Mouse (Mus musculus): Measurements from ENCODE around the gene Parp16. TPM values are rescaled to one million over a fixed set of nuclear protein-coding genes. Genes with fewer than 3 reads are reported as not detected.

Parp16 gene
- polyA plus RNA-seq, 1 experiment from 2014 or later, result 5.0 TPM

DNA sequence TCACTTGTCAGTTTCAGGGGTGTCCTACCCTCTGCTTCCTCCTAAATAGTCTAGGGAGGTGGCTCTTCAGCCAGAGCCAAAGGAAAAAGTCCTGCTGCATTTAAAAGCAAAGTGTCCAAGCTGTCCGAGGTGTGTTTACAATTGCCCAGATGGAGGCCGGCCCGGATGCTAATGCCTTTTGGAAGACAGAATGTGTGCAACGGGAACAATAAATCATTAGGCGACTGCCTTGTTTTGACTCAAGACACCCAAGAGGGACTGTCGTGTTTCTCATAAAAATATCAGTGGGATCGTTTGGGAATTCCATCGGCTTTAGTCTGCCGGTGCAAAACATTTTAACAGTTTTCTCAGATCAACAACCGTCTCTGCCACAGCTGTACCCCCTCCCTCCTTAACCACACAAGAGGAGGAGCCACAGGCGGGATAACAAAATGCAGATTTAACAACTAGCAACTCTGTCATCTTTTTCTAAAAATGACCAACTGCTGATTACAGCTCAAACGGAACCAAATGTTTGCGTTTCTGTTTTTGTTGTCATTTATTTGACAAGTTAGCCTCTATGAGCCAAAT is 43.1 kb downstream of the Parp16 start:
- Histone ChIP-seq H3K9me3 (replicated peaks; ENCODE audit: control insufficient read depth, low read length) (no peaks in the 10 kb centered on the region), H3K4me1 (ENCODE audit: control insufficient read depth, insufficient read depth, low read length) (peaks cover 2% of the 10 kb centered on the region; the same call in 1 of the 2 replicates), H3K4me2 (no peak overlapping the region), H3K27ac (ENCODE audit: low read depth, low read length) (no peak overlapping the region), H3K36me3 (ENCODE audit: control insufficient read depth, insufficient read depth, low read length) (no peaks in the 10 kb centered on the region; the same call in 1 of the 2 replicates), H3K4me3 (ENCODE audit: low read depth, low read length) (no peak overlapping the region), H3K9ac (ENCODE audit: low read depth, low read length) (no peak overlapping the region), H3K27me3 (ENCODE audit: control insufficient read depth, insufficient read depth, low read length) (no peaks in the 10 kb centered on the region)
- ATAC-seq (replicated peaks; ENCODE audit: insufficient number of reproducible peaks, low FRiP score, low TSS enrichment), result no peak
- 67% methylated on average over 13 of the region's 13 CpGs for WGBS (ENCODE audit: insufficient replicate concordance)

GRCm38 (mm10) chr9:65239176-65239575 is 44.0 kb downstream of the Parp16 start:
- peaks cover 2% of the 10 kb centered on the region; the same call in 1 of the 2 replicates for H3K4me1 ChIP-seq (ENCODE audit: control insufficient read depth, insufficient read depth, low read length)
- no peak overlapping the region for H3K4me3 ChIP-seq (ENCODE audit: low read depth, low read length)
- H3K27me3 ChIP-seq (ENCODE audit: control insufficient read depth, insufficient read depth, low read length), result no peaks in the 10 kb centered on the region
- no peaks in the 10 kb centered on the region; the same call in 1 of the 2 replicates for H3K36me3 ChIP-seq (ENCODE audit: control insufficient read depth, insufficient read depth, low read length)
- WGBS (ENCODE audit: insufficient replicate concordance), result 85% methylated on average over 4 of the region's 4 CpGs
- H3K27ac ChIP-seq (ENCODE audit: low read depth, low read length), result no peak overlapping the region
- H3K9me3 ChIP-seq (replicated peaks; ENCODE audit: control insufficient read depth, low read length), result no peaks in the 10 kb centered on the region
- no peak overlapping the region for H3K9ac ChIP-seq (ENCODE audit: low read depth, low read length)
- ATAC-seq (replicated peaks; ENCODE audit: insufficient number of reproducible peaks, low FRiP score, low TSS enrichment), result no peak
- H3K4me2 ChIP-seq, result no peak overlapping the region

GRCm38 (mm10) chr9:65239731-65240130 is 44.6 kb downstream of the Parp16 start:
- Histone ChIP-seq H3K36me3 (ENCODE audit: control insufficient read depth, insufficient read depth, low read length) (no peaks in the 10 kb centered on the region; the same call in 1 of the 2 replicates), H3K9me3 (replicated peaks; ENCODE audit: control insufficient read depth, low read length) (no peaks in the 10 kb centered on the region), H3K4me1 (ENCODE audit: control insufficient read depth, insufficient read depth, low read length) (peaks cover 2% of the 10 kb centered on the region; the same call in 1 of the 2 replicates), H3K4me2 (no peak overlapping the region), H3K9ac (ENCODE audit: low read depth, low read length) (no peak overlapping the region), H3K27ac (ENCODE audit: low read depth, low read length) (no peak overlapping the region), H3K4me3 (ENCODE audit: low read depth, low read length) (no peak overlapping the region), H3K27me3 (ENCODE audit: control insufficient read depth, insufficient read depth, low read length) (no peaks in the 10 kb centered on the region)
- ATAC-seq (replicated peaks; ENCODE audit: insufficient number of reproducible peaks, low FRiP score, low TSS enrichment), result no peak
- 86% methylated on average over 5 of the region's 5 CpGs for WGBS (ENCODE audit: insufficient replicate concordance)

GRCm38 (mm10) chr9:65240587-65240986 is 45.4 kb downstream of the Parp16 start:
- H3K27me3 ChIP-seq (ENCODE audit: control insufficient read depth, insufficient read depth, low read length), result no peaks in the 10 kb centered on the region
- H3K9ac ChIP-seq (ENCODE audit: low read depth, low read length), result no peak overlapping the region
- H3K4me3 ChIP-seq (ENCODE audit: low read depth, low read length), result no peak overlapping the region
- no peaks in the 10 kb centered on the region for H3K36me3 ChIP-seq (ENCODE audit: control insufficient read depth, insufficient read depth, low read length)
- H3K4me2 ChIP-seq, result no peak overlapping the region
- no peaks in the 10 kb centered on the region for H3K9me3 ChIP-seq (replicated peaks; ENCODE audit: control insufficient read depth, low read length)
- no peak overlapping the region for H3K27ac ChIP-seq (ENCODE audit: low read depth, low read length)
- ATAC-seq (replicated peaks; ENCODE audit: insufficient number of reproducible peaks, low FRiP score, low TSS enrichment), result no peak
- peaks cover 2% of the 10 kb centered on the region; the same call in 1 of the 2 replicates for H3K4me1 ChIP-seq (ENCODE audit: control insufficient read depth, insufficient read depth, low read length)
- WGBS (ENCODE audit: insufficient replicate concordance), result 90% methylated on average over 3 of the region's 3 CpGs

DNA sequence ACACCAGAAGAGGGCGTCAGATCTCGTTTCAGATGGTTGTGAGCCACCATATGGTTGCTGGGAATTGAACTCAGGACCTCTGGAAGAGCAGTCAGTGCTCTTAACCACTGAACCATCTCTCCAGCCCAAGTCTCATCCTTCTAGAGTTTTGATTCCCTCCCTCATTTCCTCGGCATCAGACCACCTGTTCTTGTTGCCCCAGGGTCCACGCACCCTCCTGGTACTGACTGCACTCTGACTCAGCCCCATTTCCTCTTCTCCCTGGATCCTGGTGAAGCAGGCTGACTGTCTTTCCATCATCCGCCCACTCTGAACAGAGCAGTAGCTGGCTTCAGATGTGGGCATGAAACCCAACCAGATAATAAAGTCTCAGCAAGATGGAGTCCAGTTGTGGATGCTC is 46.8 kb downstream of the Parp16 start:
- H3K4me2 ChIP-seq, result no peak overlapping the region
- H3K4me1 ChIP-seq (ENCODE audit: control insufficient read depth, insufficient read depth, low read length), result peaks cover 2% of the 10 kb centered on the region; the same call in 1 of the 2 replicates
- no peaks in the 10 kb centered on the region for H3K9me3 ChIP-seq (replicated peaks; ENCODE audit: control insufficient read depth, low read length)
- no peaks in the 10 kb centered on the region for H3K27me3 ChIP-seq (ENCODE audit: control insufficient read depth, insufficient read depth, low read length)
- H3K9ac ChIP-seq (ENCODE audit: low read depth, low read length), result no peak overlapping the region
- no peak overlapping the region for H3K4me3 ChIP-seq (ENCODE audit: low read depth, low read length)
- 73% methylated on average over 5 of the region's 5 CpGs for WGBS (ENCODE audit: insufficient replicate concordance)
- H3K36me3 ChIP-seq (ENCODE audit: control insufficient read depth, insufficient read depth, low read length), result no peaks in the 10 kb centered on the region
- ATAC-seq (replicated peaks; ENCODE audit: insufficient number of reproducible peaks, low FRiP score, low TSS enrichment), result no peak
- H3K27ac ChIP-seq (ENCODE audit: low read depth, low read length), result no peak overlapping the region

- Histone ChIP-seq H3K4me1 (ENCODE audit: control insufficient read depth, insufficient read depth, low read length) (peaks cover 2% of the 10 kb centered on the region; the same call in 1 of the 2 replicates), H3K4me2 (no peak overlapping the region), H3K27me3 (ENCODE audit: control insufficient read depth, insufficient read depth, low read length) (no peaks in the 10 kb centered on the region), H3K9me3 (replicated peaks; ENCODE audit: control insufficient read depth, low read length) (no peaks in the 10 kb centered on the region), H3K4me3 (ENCODE audit: low read depth, low read length) (no peak overlapping the region), H3K27ac (ENCODE audit: low read depth, low read length) (no peak overlapping the region), H3K9ac (ENCODE audit: low read depth, low read length) (peak overlapping the region; percentile 13; the same call in 1 of the 2 replicates), H3K36me3 (ENCODE audit: control insufficient read depth, insufficient read depth, low read length) (no peaks in the 10 kb centered on the region)
- no peak for ATAC-seq (replicated peaks; ENCODE audit: insufficient number of reproducible peaks, low FRiP score, low TSS enrichment)
- 57% methylated on average over 4 of the region's 4 CpGs for WGBS (ENCODE audit: insufficient replicate concordance)
Measured at GRCm38 (mm10) chr9:65243249-65243648, 48.1 kb downstream of the Parp16 start.

- no peak overlapping the region for H3K4me3 ChIP-seq (ENCODE audit: low read depth, low read length)
- no peaks in the 10 kb centered on the region for H3K36me3 ChIP-seq (ENCODE audit: control insufficient read depth, insufficient read depth, low read length)
- H3K27me3 ChIP-seq (ENCODE audit: control insufficient read depth, insufficient read depth, low read length), result no peaks in the 10 kb centered on the region
- no peak overlapping the region for H3K9ac ChIP-seq (ENCODE audit: low read depth, low read length)
- no peak overlapping the region for H3K4me2 ChIP-seq
- no peak overlapping the region for H3K27ac ChIP-seq (ENCODE audit: low read depth, low read length)
- 36% methylated on average over 9 of the region's 9 CpGs for WGBS (ENCODE audit: insufficient replicate concordance)
- peaks cover 2% of the 10 kb centered on the region; the same call in 1 of the 2 replicates for H3K4me1 ChIP-seq (ENCODE audit: control insufficient read depth, insufficient read depth, low read length)
- ATAC-seq (replicated peaks; ENCODE audit: insufficient number of reproducible peaks, low FRiP score, low TSS enrichment), result no peak
- no peaks in the 10 kb centered on the region for H3K9me3 ChIP-seq (replicated peaks; ENCODE audit: control insufficient read depth, low read length)
Measured at GRCm38 (mm10) chr9:65244036-65244806, 49.1 kb downstream of the Parp16 start.

DNA sequence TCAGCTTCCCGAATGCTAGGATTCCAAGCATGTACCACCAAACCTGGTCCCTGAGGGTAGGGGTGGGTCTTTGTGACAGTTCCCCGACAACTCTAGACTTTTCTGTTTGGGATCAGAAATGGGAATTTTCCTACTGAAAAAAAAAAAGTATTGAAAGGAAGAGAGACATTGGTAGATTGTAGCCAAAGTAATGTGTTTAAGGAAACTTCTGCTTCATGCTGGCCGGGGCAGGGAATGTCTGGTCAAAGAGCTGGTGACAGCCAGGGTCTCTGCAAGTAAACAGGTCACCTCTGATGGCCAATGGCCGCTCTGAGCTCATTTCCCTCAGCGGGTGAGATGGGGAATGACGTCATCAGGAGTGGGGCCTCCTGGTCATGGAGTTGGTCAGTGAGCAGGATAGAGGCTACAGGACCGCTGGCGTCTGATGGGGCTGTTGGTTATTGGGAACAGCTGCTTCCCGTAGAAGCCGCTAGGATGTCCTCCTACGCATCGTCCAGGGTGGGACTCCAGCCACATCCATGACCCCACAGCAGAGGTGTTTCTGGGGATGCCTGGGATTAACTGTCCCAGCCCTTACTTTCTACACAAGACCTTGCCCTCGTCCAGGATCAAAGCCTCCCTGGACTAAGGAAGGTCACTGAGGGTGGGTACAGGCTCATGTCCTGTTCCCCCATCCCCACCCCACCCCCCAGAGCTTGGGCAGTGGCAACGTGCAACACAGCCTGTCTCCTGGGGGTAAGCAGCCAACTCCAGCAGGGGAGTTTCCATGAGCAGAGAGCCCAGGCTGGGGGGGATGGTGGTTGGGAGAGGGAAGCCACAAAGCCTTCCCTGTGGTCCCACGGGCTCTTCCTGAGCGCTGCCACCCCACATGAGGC is 52.6 kb downstream of the Parp16 start:
- no peak overlapping the region for H3K4me2 ChIP-seq
- H3K4me3 ChIP-seq (ENCODE audit: low read depth, low read length), result no peak overlapping the region
- no peaks in the 10 kb centered on the region for H3K27me3 ChIP-seq (ENCODE audit: control insufficient read depth, insufficient read depth, low read length)
- H3K36me3 ChIP-seq (ENCODE audit: control insufficient read depth, insufficient read depth, low read length), result no peaks in the 10 kb centered on the region
- no peak overlapping the region for H3K9ac ChIP-seq (ENCODE audit: low read depth, low read length)
- H3K4me1 ChIP-seq (ENCODE audit: control insufficient read depth, insufficient read depth, low read length), result peaks cover 2% of the 10 kb centered on the region; the same call in 1 of the 2 replicates
- no peak for ATAC-seq (replicated peaks; ENCODE audit: insufficient number of reproducible peaks, low FRiP score, low TSS enrichment)
- H3K27ac ChIP-seq (ENCODE audit: low read depth, low read length), result no peak overlapping the region
- WGBS (ENCODE audit: insufficient replicate concordance), result 59% methylated on average over 16 of the region's 16 CpGs
- H3K9me3 ChIP-seq (replicated peaks; ENCODE audit: control insufficient read depth, low read length), result no peaks in the 10 kb centered on the region
